Mouse (Mus musculus): Measurements from ENCODE around the gene Fasl. TPM values are rescaled to one million over a fixed set of nuclear protein-coding genes. Genes with fewer than 3 reads are reported as not detected.

The Fasl gene
- total and polyA plus RNA-seq, 2 experiments from 2014 or later: not detected

- H3K27me3 ChIP-seq (ENCODE audit: control insufficient read depth, insufficient read depth, low read length): no peaks in the 10 kb centered on the region
- H3K4me1 ChIP-seq (ENCODE audit: control insufficient read depth, insufficient read depth): no peaks in the 10 kb centered on the region
- WGBS: 64% methylated on average over 3 of the region's 3 CpGs
- ATAC-seq (ENCODE audit: insufficient read depth, low read depth) (no peak), DNase-seq (ENCODE audit: low spot score) (no peak)
- H3K4me2 ChIP-seq (ENCODE audit: low read depth, low read length): no peak overlapping the region
- no peak overlapping the region for H3K4me3 ChIP-seq (ENCODE audit: low read depth, low read length)
- TF ChIP-seq EP300 (IDR thresholded peaks at IDR 0.05; ENCODE audit: low read depth) (no peak), CTCF (IDR thresholded peaks at IDR 0.05; ENCODE audit: low read depth) (no peak)
- H3K9ac ChIP-seq (replicated peaks; ENCODE audit: low read depth, low read length): no peak overlapping the region
- no peaks in the 10 kb centered on the region for H3K36me3 ChIP-seq (replicated peaks; ENCODE audit: control insufficient read depth, insufficient read depth, low read length)
- no peak overlapping the region for H3K27ac ChIP-seq (ENCODE audit: low read depth)
- no peaks in the 10 kb centered on the region for H3K9me3 ChIP-seq (replicated peaks; ENCODE audit: control insufficient read depth, low read length)
Observed at GRCm38 (mm10) chr1:161756547-161756946, 31.7 kb downstream of the Fasl start.

- 0 out of 2 replicates have a peak, but pooled peaks cover 4% of the 10 kb centered on the region for H3K4me1 ChIP-seq (ENCODE audit: control insufficient read depth, insufficient read depth)
- no peak overlapping the region for H3K9ac ChIP-seq (replicated peaks; ENCODE audit: low read depth, low read length)
- WGBS: 14% methylated on average over 8 of the region's 8 CpGs
- no peak overlapping the region for H3K4me2 ChIP-seq (ENCODE audit: low read depth, low read length)
- H3K4me3 ChIP-seq (ENCODE audit: low read depth, low read length): no peak overlapping the region
- H3K36me3 ChIP-seq (replicated peaks; ENCODE audit: control insufficient read depth, insufficient read depth, low read length): no peaks in the 10 kb centered on the region
- no peaks in the 10 kb centered on the region for H3K9me3 ChIP-seq (replicated peaks; ENCODE audit: control insufficient read depth, low read length)
- H3K27ac ChIP-seq (ENCODE audit: low read depth): no peak overlapping the region
- no peak for TF ChIP-seq EP300 (IDR thresholded peaks at IDR 0.05; ENCODE audit: low read depth)
- TF ChIP-seq CTCF (IDR thresholded peaks at IDR 0.05; ENCODE audit: low read depth): no peak
- no peaks in the 10 kb centered on the region for H3K27me3 ChIP-seq (ENCODE audit: control insufficient read depth, insufficient read depth, low read length)
- DNase-seq (ENCODE audit: low spot score) (no peak), ATAC-seq (ENCODE audit: insufficient read depth, low read depth) (no peak)
Observed at GRCm38 (mm10) chr1:161751311-161751710, 37.0 kb downstream of the Fasl start.

DNA sequence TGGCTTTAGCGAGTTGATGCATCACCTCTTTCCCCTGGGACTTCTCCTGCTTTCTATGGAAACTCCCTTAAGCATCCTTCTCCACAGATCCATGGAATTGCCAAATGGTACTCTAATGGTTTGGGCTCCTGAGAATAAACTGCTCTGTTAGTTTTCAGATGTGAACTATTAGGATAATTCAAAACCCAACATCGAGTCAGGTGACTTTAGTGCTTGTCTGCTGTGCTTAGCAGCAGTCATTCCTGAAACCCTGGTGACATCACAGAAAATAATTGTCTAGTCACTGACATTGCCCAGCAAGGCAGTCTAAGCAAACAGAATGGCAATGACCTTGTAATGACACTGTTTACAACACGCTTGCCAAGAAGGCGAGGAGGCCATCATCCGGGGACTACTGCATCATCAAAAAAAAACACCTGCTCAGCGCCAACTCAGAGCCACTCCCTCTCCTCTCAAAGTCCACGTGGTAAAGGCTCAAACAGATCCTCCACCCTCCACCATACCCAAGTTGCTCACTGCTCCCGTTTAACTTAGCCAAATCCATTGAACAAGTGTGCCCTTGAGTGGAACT lies 37.7 kb downstream of the Fasl start:
- WGBS: 64% methylated on average over 8 of the region's 8 CpGs
- Histone ChIP-seq H3K27me3 (ENCODE audit: control insufficient read depth, insufficient read depth, low read length) (no peaks in the 10 kb centered on the region), H3K4me1 (ENCODE audit: control insufficient read depth, insufficient read depth) (0 out of 2 replicates have a peak, but pooled peaks cover 4% of the 10 kb centered on the region), H3K27ac (ENCODE audit: low read depth) (no peak overlapping the region), H3K9me3 (replicated peaks; ENCODE audit: control insufficient read depth, low read length) (no peaks in the 10 kb centered on the region), H3K36me3 (replicated peaks; ENCODE audit: control insufficient read depth, insufficient read depth, low read length) (no peaks in the 10 kb centered on the region), H3K9ac (replicated peaks; ENCODE audit: low read depth, low read length) (no peak overlapping the region), H3K4me3 (ENCODE audit: low read depth, low read length) (no peak overlapping the region), H3K4me2 (ENCODE audit: low read depth, low read length) (no peak overlapping the region)
- no peak for DNase-seq (ENCODE audit: low spot score)
- TF ChIP-seq EP300 (IDR thresholded peaks at IDR 0.05; ENCODE audit: low read depth) (no peak), CTCF (IDR thresholded peaks at IDR 0.05; ENCODE audit: low read depth) (no peak)
- no peak for ATAC-seq (ENCODE audit: insufficient read depth, low read depth)

DNA sequence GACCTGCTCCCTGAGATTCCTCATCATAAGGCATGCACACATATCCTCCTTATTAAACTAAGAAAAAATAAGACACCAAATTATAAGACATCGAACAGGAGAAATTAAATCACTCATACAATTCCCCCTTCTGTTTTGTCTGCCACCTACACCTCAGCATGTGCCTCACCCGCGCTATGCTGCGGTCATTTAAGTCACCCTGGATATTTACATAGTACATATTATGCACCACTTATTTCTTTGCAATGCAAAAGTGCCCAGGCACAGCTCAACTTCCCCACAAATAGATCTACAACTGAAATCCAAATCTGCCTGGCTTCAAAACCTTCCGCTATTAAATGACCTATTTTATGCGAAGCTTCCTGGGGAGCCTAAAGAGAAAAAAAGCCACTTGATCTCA lies 39.6 kb downstream of the Fasl start:
- Histone ChIP-seq H3K9me3 (replicated peaks; ENCODE audit: control insufficient read depth, low read length) (no peaks in the 10 kb centered on the region), H3K27me3 (ENCODE audit: control insufficient read depth, insufficient read depth, low read length) (no peaks in the 10 kb centered on the region), H3K27ac (ENCODE audit: low read depth) (no peak overlapping the region), H3K9ac (replicated peaks; ENCODE audit: low read depth, low read length) (no peak overlapping the region), H3K4me3 (ENCODE audit: low read depth, low read length) (no peak overlapping the region), H3K36me3 (replicated peaks; ENCODE audit: control insufficient read depth, insufficient read depth, low read length) (no peaks in the 10 kb centered on the region), H3K4me2 (ENCODE audit: low read depth, low read length) (no peak overlapping the region), H3K4me1 (ENCODE audit: control insufficient read depth, insufficient read depth) (0 out of 2 replicates have a peak, but pooled peaks cover 4% of the 10 kb centered on the region)
- WGBS: 87% methylated on average over 6 of the region's 6 CpGs
- TF ChIP-seq CTCF (IDR thresholded peaks at IDR 0.05; ENCODE audit: low read depth): no peak
- no peak for TF ChIP-seq EP300 (IDR thresholded peaks at IDR 0.05; ENCODE audit: low read depth)
- ATAC-seq (ENCODE audit: insufficient read depth, low read depth) (no peak), DNase-seq (ENCODE audit: low spot score) (no peak)

DNA sequence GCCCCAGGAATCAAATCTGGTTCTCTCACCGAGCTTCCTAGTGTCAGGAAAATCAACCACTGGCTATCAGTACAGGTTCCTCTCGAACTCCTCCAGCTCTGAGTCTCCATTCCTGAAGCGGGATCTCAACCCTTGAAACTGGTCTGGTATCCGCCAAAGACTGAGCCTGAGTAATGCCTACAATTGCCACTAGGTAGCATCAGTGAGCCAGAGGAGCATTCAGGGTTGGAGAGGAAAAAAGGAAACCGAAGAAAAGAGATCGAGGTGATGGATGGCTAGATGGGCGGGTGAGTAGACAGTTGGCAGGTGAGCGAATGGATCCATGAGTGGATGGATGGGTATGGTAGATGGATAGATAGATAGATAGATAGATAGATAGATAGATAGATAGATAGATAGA lies 40.2 kb downstream of the Fasl start:
- no peak for ATAC-seq (ENCODE audit: insufficient read depth, low read depth)
- no peaks in the 10 kb centered on the region for H3K27me3 ChIP-seq (ENCODE audit: control insufficient read depth, insufficient read depth, low read length)
- H3K4me2 ChIP-seq (ENCODE audit: low read depth, low read length): no peak overlapping the region
- no peak overlapping the region for H3K9ac ChIP-seq (replicated peaks; ENCODE audit: low read depth, low read length)
- H3K4me1 ChIP-seq (ENCODE audit: control insufficient read depth, insufficient read depth): 0 out of 2 replicates have a peak, but pooled peaks cover 4% of the 10 kb centered on the region
- TF ChIP-seq CTCF (IDR thresholded peaks at IDR 0.05; ENCODE audit: low read depth): peak; percentile 85
- TF ChIP-seq EP300 (IDR thresholded peaks at IDR 0.05; ENCODE audit: low read depth): no peak
- H3K9me3 ChIP-seq (replicated peaks; ENCODE audit: control insufficient read depth, low read length): no peaks in the 10 kb centered on the region
- 21% methylated on average over 8 of the region's 8 CpGs for WGBS
- DNase-seq (ENCODE audit: low spot score): peak; percentile 25
- H3K4me3 ChIP-seq (ENCODE audit: low read depth, low read length): no peak overlapping the region
- no peak overlapping the region for H3K27ac ChIP-seq (ENCODE audit: low read depth)
- H3K36me3 ChIP-seq (replicated peaks; ENCODE audit: control insufficient read depth, insufficient read depth, low read length): no peaks in the 10 kb centered on the region

Measured in heart, postnatal 0 days (tissue).